In the genomic region with DNA sequence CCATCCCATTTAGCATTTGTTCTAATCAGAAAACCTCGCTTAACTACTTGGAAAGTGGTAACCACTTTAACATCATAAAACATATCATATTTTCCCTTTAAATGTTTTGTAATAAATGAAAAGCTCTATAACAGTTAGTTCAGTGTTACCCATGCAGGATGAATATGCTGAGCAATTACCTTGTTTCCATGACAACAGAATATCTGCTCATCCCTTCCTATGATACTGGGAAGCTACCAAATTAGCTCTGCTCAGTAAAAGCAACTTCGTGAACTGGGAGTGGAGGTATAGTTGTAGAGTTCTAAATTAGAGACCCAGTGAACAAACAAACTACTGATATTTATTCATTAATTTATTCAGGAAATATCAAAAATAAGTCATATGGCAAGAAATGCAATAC, we compare ENCODE assay signal across 23 mouse cellular contexts.
DNase-seq lines count a peak whose midpoint lies in the region; ATAC-seq and TF ChIP-seq lines count a peak whose summit lies in the region.
"Had no signal": no experiment of that assay in that cellular context is flagged by ENCODE, and none has a peak within 500 bp of the region (broad histone marks: within the 10 kb centered on the region; RNA-seq: fewer than 3 reads in every experiment).

No protein-coding gene starts in this region.

- no peak overlapping the region for H3K27ac ChIP-seq in forebrain, embryonic 16.5 days (ENCODE audit: low read length)
- no peak overlapping the region for H3K27ac ChIP-seq in forebrain, embryonic 12.5 days
- H3K27ac ChIP-seq in hindbrain, embryonic 16.5 days (ENCODE audit: low read depth, low read length), result no peak overlapping the region
- H3K27ac ChIP-seq in hindbrain, embryonic 14.5 days, result no peak overlapping the region
- no peak overlapping the region for H3K27ac ChIP-seq in midbrain, embryonic 16.5 days (ENCODE audit: low read length)
- no peak overlapping the region for H3K27ac ChIP-seq in midbrain, embryonic 10.5 days (replicated peaks)
- H3K27ac ChIP-seq in midbrain, postnatal 0 days (ENCODE audit: low read depth, low read length), result no peak overlapping the region
- H3K27ac ChIP-seq: embryonic facial prominence, embryonic 15.5 days; heart, embryonic 10.5 days had no signal

- no peak overlapping the region for H3K4me3 ChIP-seq in forebrain, embryonic 16.5 days (replicated peaks; ENCODE audit: low read length)
- H3K4me3 ChIP-seq in forebrain, embryonic 12.5 days (replicated peaks), result no peak overlapping the region
- H3K4me3 ChIP-seq in hindbrain, embryonic 16.5 days (ENCODE audit: low read length), result no peak overlapping the region
- no peak overlapping the region for H3K4me3 ChIP-seq in hindbrain, embryonic 14.5 days (replicated peaks; ENCODE audit: low read length)
- no peak overlapping the region for H3K4me3 ChIP-seq in midbrain, embryonic 16.5 days (ENCODE audit: low read depth, low read length)
- H3K4me3 ChIP-seq in midbrain, embryonic 10.5 days, result no peak overlapping the region
- H3K4me3 ChIP-seq in midbrain, postnatal 0 days (ENCODE audit: low read depth, low read length), result no peak overlapping the region
- H3K4me3 ChIP-seq: embryonic facial prominence, embryonic 15.5 days; erythroblast, embryonic 14.5 days; heart, embryonic 10.5 days had no signal

- TF ChIP-seq CTCF in midbrain, postnatal 0 days (IDR thresholded peaks at IDR 0.05), result no peak

- WGBS in forebrain, embryonic 16.5 days, result 76% methylated on average over 2 of the region's 2 CpGs
- 79% methylated on average over 2 of the region's 2 CpGs for WGBS in forebrain, embryonic 12.5 days
- 79% methylated on average over 2 of the region's 2 CpGs for WGBS in hindbrain, embryonic 16.5 days
- 77% methylated on average over 2 of the region's 2 CpGs for WGBS in hindbrain, embryonic 14.5 days
- 74% methylated on average over 2 of the region's 2 CpGs for WGBS in midbrain, embryonic 16.5 days
- 88% methylated on average over 2 of the region's 2 CpGs for WGBS in midbrain, embryonic 10.5 days
- 59% methylated on average over 2 of the region's 2 CpGs for WGBS in midbrain, postnatal 0 days

- no peak overlapping the region for H3K4me2 ChIP-seq in forebrain, embryonic 16.5 days (ENCODE audit: low read length)
- no peak overlapping the region for H3K4me2 ChIP-seq in forebrain, embryonic 12.5 days
- no peak overlapping the region for H3K4me2 ChIP-seq in hindbrain, embryonic 16.5 days (ENCODE audit: low read length)
- no peak overlapping the region for H3K4me2 ChIP-seq in hindbrain, embryonic 14.5 days (replicated peaks)
- no peak overlapping the region for H3K4me2 ChIP-seq in midbrain, embryonic 16.5 days (ENCODE audit: low read length)
- H3K4me2 ChIP-seq in midbrain, postnatal 0 days (ENCODE audit: low read depth, low read length, poor library complexity, severe bottlenecking), result no peak overlapping the region
- H3K4me2 ChIP-seq: embryonic facial prominence, embryonic 15.5 days had no signal

- H3K27me3 ChIP-seq in forebrain, embryonic 16.5 days (replicated peaks; ENCODE audit: control insufficient read depth, insufficient read depth, low read length), result no peaks in the 10 kb centered on the region
- H3K27me3 ChIP-seq in forebrain, embryonic 12.5 days, result no peaks in the 10 kb centered on the region
- no peaks in the 10 kb centered on the region for H3K27me3 ChIP-seq in hindbrain, embryonic 16.5 days (replicated peaks; ENCODE audit: control insufficient read depth, insufficient read depth, low read length)
- H3K27me3 ChIP-seq in hindbrain, embryonic 14.5 days (ENCODE audit: control insufficient read depth, insufficient read depth, low read length), result no peaks in the 10 kb centered on the region
- H3K27me3 ChIP-seq in midbrain, embryonic 16.5 days (ENCODE audit: control insufficient read depth, insufficient read depth, low read depth, low read length), result no peaks in the 10 kb centered on the region
- no peaks in the 10 kb centered on the region for H3K27me3 ChIP-seq in midbrain, embryonic 10.5 days (ENCODE audit: low read depth, poor library complexity, severe bottlenecking)
- no peaks in the 10 kb centered on the region for H3K27me3 ChIP-seq in midbrain, postnatal 0 days (ENCODE audit: insufficient read depth, low read length)
- H3K27me3 ChIP-seq: CH12.LX; embryonic facial prominence, embryonic 15.5 days had no signal

- no peaks in the 10 kb centered on the region for H3K36me3 ChIP-seq in forebrain, embryonic 16.5 days (ENCODE audit: control insufficient read depth, insufficient read depth)
- no peaks in the 10 kb centered on the region for H3K36me3 ChIP-seq in forebrain, embryonic 12.5 days (replicated peaks)
- no peaks in the 10 kb centered on the region for H3K36me3 ChIP-seq in hindbrain, embryonic 16.5 days (ENCODE audit: control insufficient read depth, insufficient read depth, low read length)
- H3K36me3 ChIP-seq in hindbrain, embryonic 14.5 days (replicated peaks; ENCODE audit: control insufficient read depth, insufficient read depth), result no peaks in the 10 kb centered on the region
- H3K36me3 ChIP-seq in midbrain, embryonic 16.5 days (ENCODE audit: control insufficient read depth, insufficient read depth, low read length), result no peaks in the 10 kb centered on the region
- no peaks in the 10 kb centered on the region for H3K36me3 ChIP-seq in midbrain, embryonic 10.5 days
- no peaks in the 10 kb centered on the region for H3K36me3 ChIP-seq in midbrain, postnatal 0 days (ENCODE audit: insufficient read depth, low read length)
- H3K36me3 ChIP-seq: embryonic facial prominence, embryonic 15.5 days; heart, embryonic 10.5 days had no signal

- no peaks in the 10 kb centered on the region for H3K4me1 ChIP-seq in forebrain, embryonic 16.5 days (replicated peaks; ENCODE audit: control insufficient read depth, insufficient read depth, low read length)
- no peaks in the 10 kb centered on the region for H3K4me1 ChIP-seq in forebrain, embryonic 12.5 days
- H3K4me1 ChIP-seq in hindbrain, embryonic 16.5 days (ENCODE audit: control insufficient read depth, insufficient read depth, low read depth, low read length), result no peaks in the 10 kb centered on the region
- no peaks in the 10 kb centered on the region for H3K4me1 ChIP-seq in hindbrain, embryonic 14.5 days (replicated peaks; ENCODE audit: control insufficient read depth, insufficient read depth, low read length)
- H3K4me1 ChIP-seq in midbrain, embryonic 16.5 days (ENCODE audit: control insufficient read depth, insufficient read depth, low read length), result no peaks in the 10 kb centered on the region
- H3K4me1 ChIP-seq in midbrain, embryonic 10.5 days, result no peaks in the 10 kb centered on the region
- no peaks in the 10 kb centered on the region for H3K4me1 ChIP-seq in midbrain, postnatal 0 days (ENCODE audit: insufficient read depth, low read length)
- H3K4me1 ChIP-seq: embryonic facial prominence, embryonic 15.5 days; heart, embryonic 10.5 days had no signal

- H3K9me3 ChIP-seq in forebrain, embryonic 16.5 days (ENCODE audit: control insufficient read depth, low read length), result no peaks in the 10 kb centered on the region
- H3K9me3 ChIP-seq in forebrain, embryonic 12.5 days, result no peaks in the 10 kb centered on the region
- no peaks in the 10 kb centered on the region for H3K9me3 ChIP-seq in hindbrain, embryonic 16.5 days (ENCODE audit: control insufficient read depth, low read length)
- H3K9me3 ChIP-seq in hindbrain, embryonic 14.5 days (ENCODE audit: control insufficient read depth, low read length), result no peaks in the 10 kb centered on the region
- no peaks in the 10 kb centered on the region for H3K9me3 ChIP-seq in midbrain, embryonic 16.5 days (replicated peaks; ENCODE audit: control insufficient read depth, low read length, poor library complexity, severe bottlenecking)
- no peaks in the 10 kb centered on the region for H3K9me3 ChIP-seq in midbrain, embryonic 10.5 days (replicated peaks)
- H3K9me3 ChIP-seq in midbrain, postnatal 0 days (ENCODE audit: low read length), result no peaks in the 10 kb centered on the region
- H3K9me3 ChIP-seq: embryonic facial prominence, embryonic 15.5 days; heart, embryonic 10.5 days had no signal

- no peak overlapping the region for H3K9ac ChIP-seq in forebrain, embryonic 16.5 days (replicated peaks; ENCODE audit: low read depth, low read length)
- H3K9ac ChIP-seq in forebrain, embryonic 12.5 days, result no peak overlapping the region
- no peak overlapping the region for H3K9ac ChIP-seq in hindbrain, embryonic 16.5 days (ENCODE audit: low read depth, low read length)
- H3K9ac ChIP-seq in hindbrain, embryonic 14.5 days, result no peak overlapping the region
- no peak overlapping the region for H3K9ac ChIP-seq in midbrain, embryonic 16.5 days (ENCODE audit: low read depth, low read length)
- H3K9ac ChIP-seq in midbrain, postnatal 0 days (replicated peaks; ENCODE audit: low read length, poor library complexity, severe bottlenecking), result no peak overlapping the region
- H3K9ac ChIP-seq: embryonic facial prominence, embryonic 15.5 days had no signal

- ATAC-seq in forebrain, embryonic 16.5 days, result peak; percentile 75
- ATAC-seq in forebrain, embryonic 12.5 days (ENCODE audit: low FRiP score), result no peak
- peak; percentile 89 for ATAC-seq in hindbrain, embryonic 16.5 days
- no peak for ATAC-seq in hindbrain, embryonic 14.5 days (ENCODE audit: low FRiP score)
- ATAC-seq in midbrain, embryonic 16.5 days, result peak; percentile 91
- no peak for ATAC-seq in midbrain, postnatal 0 days (ENCODE audit: low FRiP score)
- ATAC-seq: activated CD4-positive, CD25-positive, alpha-beta regulatory T cell, adult 4 months; intestine, embryonic 16.5 days; Patski had no signal

- DNase-seq in hindbrain, embryonic 14.5 days (ENCODE audit: low spot score), result no peak
- no peak for DNase-seq in midbrain, embryonic 10.5 days (ENCODE audit: low spot score)
- DNase-seq in midbrain, postnatal 0 days (ENCODE audit: low spot score), result peak; percentile 55
- no peak for DNase-seq in ovary, postnatal 10 days (ENCODE audit: low spot score)
- DNase-seq: adrenal gland, postnatal 14 days; cerebellum, adult 2 months; cerebellum, postnatal 10 days; embryo, embryonic 11 days; gastrocnemius, postnatal 10 days; heart, adult 18-20 months; heart, postnatal 10 days; kidney, adult 2 months had no signal

Comparison
In these comparisons a context has a peak if more than half of its experiments do, and no peak if none do; other contexts are left out.
1. ATAC-seq: peak in forebrain, embryonic 16.5 days (single experiment), hindbrain, embryonic 16.5 days (single experiment) and midbrain, embryonic 16.5 days (single experiment); none in forebrain, embryonic 12.5 days (single experiment), hindbrain, embryonic 14.5 days (single experiment) and midbrain, postnatal 0 days (single experiment).